Mouse (Mus musculus): Measurements from ENCODE around the gene Dbt. TPM values are rescaled to one million over a fixed set of nuclear protein-coding genes. Genes with fewer than 3 reads are reported as not detected.

Dbt gene
- total and polyA plus RNA-seq, 3 experiments = 12.7 to 13.2 TPM; not detected in 1

GRCm38 (mm10) chr3:116480937-116481336 is 31.9 kb upstream of the Dbt start:
- H3K4me3 ChIP-seq (ENCODE audit: control insufficient read depth in 1 of 2, insufficient read depth in 1 of 2, low read depth in 2 of 2, low read length in 2 of 2) = no peak overlapping the region
- no peak for DNase-seq (ENCODE audit: low read depth, low spot score)

GRCm38 (mm10) chr3:116482724-116483123 is 30.1 kb upstream of the Dbt start:
- peak overlapping the region; percentile 28; the same call in 1 of the 2 replicates for H3K27ac ChIP-seq (ENCODE audit: control insufficient read depth, low read depth, low read length)
- H3K9me3 ChIP-seq (replicated peaks; ENCODE audit: insufficient read depth, low read length) = no peaks in the 10 kb centered on the region
- H3K4me1 ChIP-seq (ENCODE audit: control insufficient read depth in 1 of 2, insufficient read depth in 2 of 2, low read length in 2 of 2) = peaks cover 0 to 16% of the 10 kb centered on the region in 2 experiments; a peak in 2 of 4 replicates
- peaks cover 0 to 16% of the 10 kb centered on the region in 2 experiments; a peak in 2 of 4 replicates for H3K36me3 ChIP-seq (ENCODE audit: control insufficient read depth in 1 of 2, insufficient read depth in 2 of 2, low read length in 2 of 2)
- DNase-seq (ENCODE audit: low read depth, low spot score) = peak; percentile 80
- H3K9ac ChIP-seq (ENCODE audit: control insufficient read depth, low read depth, low read length, poor library complexity, severe bottlenecking) = no peak overlapping the region
- H3K79me2 ChIP-seq (ENCODE audit: control insufficient read depth, insufficient read depth, low read length, poor library complexity) = no peaks in the 10 kb centered on the region
- TF ChIP-seq MAZ (IDR thresholded peaks at IDR 0.05; ENCODE audit: low read depth, low read length) (no peak), GATA1 (IDR thresholded peaks at IDR 0.05; ENCODE audit: low read depth, low read length) (peak; percentile 50; the same call in 1 of the 2 replicates), EP300 (IDR thresholded peaks at IDR 0.05; ENCODE audit: low read depth in 1 of 2, low read length in 2 of 2) (peak; percentile 49 to 52), POLR2AphosphoS5 (IDR thresholded peaks at IDR 0.05; ENCODE audit: borderline replicate concordance, low read depth, low read length) (no peak), JUND (IDR thresholded peaks at IDR 0.05; ENCODE audit: low read depth, low read length) (no peak), TBP (IDR thresholded peaks at IDR 0.05; ENCODE audit: low read depth, low read length) (0 out of 2 replicates have a peak, but pooled peaks have one; percentile 19), UBTF (IDR thresholded peaks at IDR 0.05; ENCODE audit: borderline replicate concordance, insufficient read depth, low read depth, low read length) (no peak), ETS1 (IDR thresholded peaks at IDR 0.05; ENCODE audit: low read depth, low read length) (no peak), ZC3H11A (IDR thresholded peaks at IDR 0.05; ENCODE audit: low read depth, low read length) (no peak), CHD2 (IDR thresholded peaks at IDR 0.05; ENCODE audit: low read length) (no peak), RCOR1 (IDR thresholded peaks at IDR 0.05; ENCODE audit: low read depth, low read length) (peak; percentile 56; the same call in 1 of the 2 replicates), POLR2AphosphoS2 (IDR thresholded peaks at IDR 0.05; ENCODE audit: low read length) (no peak), SMC3 (IDR thresholded peaks at IDR 0.05; ENCODE audit: low read depth, low read length) (peak; percentile 15; the same call in 1 of the 2 replicates), TAL1 (IDR thresholded peaks at IDR 0.05; ENCODE audit: low read length) (peak; percentile 41; the same call in 1 of the 2 replicates), MAFK (IDR thresholded peaks at IDR 0.05; ENCODE audit: borderline replicate concordance, low read depth, low read length) (no peak), USF1 (IDR thresholded peaks at IDR 0.05; ENCODE audit: low read depth, low read length) (no peak)
- H3K27me3 ChIP-seq (ENCODE audit: control insufficient read depth in 1 of 2, insufficient read depth in 2 of 2, low read length in 2 of 2) = no peaks in the 10 kb centered on the region
- H3K4me3 ChIP-seq (ENCODE audit: control insufficient read depth in 1 of 2, insufficient read depth in 1 of 2, low read depth in 2 of 2, low read length in 2 of 2) = no peak overlapping the region

More at GRCm38 (mm10) chr3:116480937-116481336, 31.9 kb upstream of the Dbt start:
- Histone ChIP-seq H3K36me3 (ENCODE audit: control insufficient read depth in 1 of 2, insufficient read depth in 2 of 2, low read length in 2 of 2) (peaks cover 0 to 16% of the 10 kb centered on the region in 2 experiments; a peak in 2 of 4 replicates), H3K4me1 (ENCODE audit: control insufficient read depth in 1 of 2, insufficient read depth in 2 of 2, low read length in 2 of 2) (peaks cover 0 to 16% of the 10 kb centered on the region in 2 experiments; a peak in 2 of 4 replicates), H3K27me3 (ENCODE audit: control insufficient read depth in 1 of 2, insufficient read depth in 2 of 2, low read length in 2 of 2) (no peaks in the 10 kb centered on the region), H3K27ac (ENCODE audit: control insufficient read depth, low read depth, low read length) (no peak overlapping the region), H3K9me3 (replicated peaks; ENCODE audit: insufficient read depth, low read length) (no peaks in the 10 kb centered on the region), H3K79me2 (ENCODE audit: control insufficient read depth, insufficient read depth, low read length, poor library complexity) (no peaks in the 10 kb centered on the region), H3K9ac (ENCODE audit: control insufficient read depth, low read depth, low read length, poor library complexity, severe bottlenecking) (no peak overlapping the region)
- TF ChIP-seq NRF1 (IDR thresholded peaks at IDR 0.05; ENCODE audit: insufficient read depth, low read depth, low read length, poor library complexity, severe bottlenecking) (no peak), EP300 (IDR thresholded peaks at IDR 0.05; ENCODE audit: low read depth in 1 of 2, low read length in 2 of 2) (no peak), ZC3H11A (IDR thresholded peaks at IDR 0.05; ENCODE audit: low read depth, low read length) (no peak), MAFK (IDR thresholded peaks at IDR 0.05; ENCODE audit: borderline replicate concordance, low read depth, low read length) (no peak), CTCF (IDR thresholded peaks at IDR 0.05 in 2 of 3, conservative IDR thresholded peaks at IDR 0.05 in 1 of 3; ENCODE audit: control insufficient read depth in 1 of 3, insufficient read depth in 1 of 3, low read depth in 2 of 3, low read length in 3 of 3, poor library complexity in 1 of 3, severe bottlenecking in 1 of 3) (no peak), USF2 (IDR thresholded peaks at IDR 0.05; ENCODE audit: borderline replicate concordance in 1 of 2, insufficient read depth in 1 of 2, low read depth in 1 of 2, low read length in 2 of 2) (no peak), JUND (IDR thresholded peaks at IDR 0.05; ENCODE audit: low read depth, low read length) (no peak), HCFC1 (IDR thresholded peaks at IDR 0.05; ENCODE audit: low read depth, low read length) (no peak), NELFE (IDR thresholded peaks at IDR 0.05; ENCODE audit: low read depth, low read length) (no peak), SIN3A (IDR thresholded peaks at IDR 0.05; ENCODE audit: low read length) (no peak), CHD2 (IDR thresholded peaks at IDR 0.05; ENCODE audit: low read length) (no peak), BHLHE40 (IDR thresholded peaks at IDR 0.05; ENCODE audit: borderline replicate concordance, low read depth, low read length) (no peak), POLR2AphosphoS2 (IDR thresholded peaks at IDR 0.05; ENCODE audit: low read length) (no peak), MAX (IDR thresholded peaks at IDR 0.05; ENCODE audit: low read length) (no peak), TAL1 (IDR thresholded peaks at IDR 0.05; ENCODE audit: low read length) (no peak), GABPA (IDR thresholded peaks at IDR 0.05; ENCODE audit: low read depth, low read length) (no peak)
